ENCODE assay signal across 9 mouse cellular contexts in the genomic region with DNA sequence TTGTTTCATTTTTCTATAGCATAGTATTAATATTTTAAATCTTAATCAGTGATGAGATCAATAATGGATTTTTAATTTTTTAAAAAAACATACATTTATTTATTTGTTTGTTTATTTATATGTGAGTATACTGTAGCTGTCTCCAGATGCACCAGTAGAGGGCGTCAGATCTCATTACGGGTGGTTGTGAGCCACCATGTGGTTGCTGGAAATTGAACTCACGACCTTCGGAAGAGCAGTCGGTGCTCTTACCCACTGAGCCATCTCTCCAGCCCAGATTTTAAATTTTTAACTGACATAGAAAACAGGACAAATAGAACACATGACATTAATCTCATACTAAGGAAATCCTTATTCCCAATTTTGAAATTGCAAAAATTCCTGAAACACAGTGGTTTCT. TPM values are rescaled to one million over a fixed set of nuclear protein-coding genes. Genes with fewer than 3 reads are reported as not detected.
"Had no signal": no experiment of that assay in that cellular context is flagged by ENCODE, and none has a peak within 500 bp of the region (broad histone marks: within the 10 kb centered on the region; RNA-seq: fewer than 3 reads in every experiment).

No protein-coding gene starts in this region.

RNA-seq across cellular contexts. Expression of gene Mgarp, which starts 37.8 kb away (rescaled TPM):
- total RNA-seq: gastrocnemius, postnatal 25 days; granulocyte monocyte progenitor cell, adult 5-6 weeks; hematopoietic stem cell, adult 5-6 weeks; layer of hippocampus, adult 18-20 months; layer of hippocampus, postnatal 10 days; left cerebral cortex, postnatal 10 days; left cerebral cortex, postnatal 25 days; left cerebral cortex, postnatal 4 days had no signal
- polyA plus RNA-seq: kidney, adult 2 months had no signal
